Comparison of ENCODE assay signal across 9 mouse cellular contexts in the genomic region with DNA sequence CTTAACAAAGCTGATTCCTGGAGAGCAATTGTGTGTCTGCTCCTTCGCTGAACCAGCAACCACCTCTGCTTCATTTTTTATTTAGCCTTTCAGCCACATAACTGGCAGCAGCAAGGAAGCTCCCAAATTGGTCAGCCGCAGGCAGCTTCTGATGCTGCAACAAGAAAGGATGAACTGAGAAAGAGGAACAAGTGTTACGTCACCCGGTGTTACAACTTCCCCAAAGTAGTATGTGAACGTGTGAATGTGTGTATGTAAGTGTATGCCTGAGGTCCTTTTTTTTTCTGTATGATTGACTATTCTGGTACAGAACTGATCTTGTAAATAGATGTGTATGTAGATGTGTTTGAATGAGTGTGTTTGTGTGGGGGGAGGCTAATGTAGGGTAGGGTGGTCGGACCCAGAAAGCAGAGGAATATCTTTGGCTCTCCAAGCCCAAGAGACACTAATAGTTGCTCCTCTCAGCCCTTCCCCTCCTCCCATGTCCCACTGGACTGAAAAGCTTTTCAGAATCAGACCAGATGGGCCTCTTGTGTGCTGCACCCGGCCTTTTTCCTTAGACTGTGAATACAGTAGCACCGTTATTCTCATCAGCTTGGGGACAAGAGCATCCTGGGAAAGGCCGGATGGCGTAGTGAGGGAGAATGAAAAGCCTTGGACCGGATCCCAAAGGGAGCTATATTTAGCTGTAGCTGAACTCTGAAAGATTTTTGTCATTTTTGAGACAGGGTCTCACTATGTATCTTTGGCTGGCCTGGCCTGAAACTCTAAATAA. TPM values are rescaled to one million over a fixed set of nuclear protein-coding genes. Genes with fewer than 3 reads are reported as not detected.
A peak's percentile ranks its signal among the peaks of the same experiment; 100 is the strongest.
DNase-seq lines count a peak whose midpoint lies in the region; ATAC-seq and TF ChIP-seq lines count a peak whose summit lies in the region.
"Had no signal": no experiment of that assay in that cellular context is flagged by ENCODE, and none has a peak within 500 bp of the region (broad histone marks: within the 10 kb centered on the region; RNA-seq: fewer than 3 reads in every experiment).

No protein-coding gene starts in this region.

- H3K27me3 ChIP-seq in lung, embryonic 14.5 days (ENCODE audit: insufficient read depth, low read length), result no peaks in the 10 kb centered on the region
- no peaks in the 10 kb centered on the region for H3K27me3 ChIP-seq in heart, embryonic 13.5 days (replicated peaks)

- peak overlapping the region; percentile 31 for H3K27ac ChIP-seq in lung, embryonic 14.5 days (ENCODE audit: low read depth)
- H3K27ac ChIP-seq in heart, embryonic 13.5 days (replicated peaks), result peak overlapping the region; percentile 73
- H3K27ac ChIP-seq: liver, embryonic 14.5 days had no signal

- TF ChIP-seq CTCF in lung, embryonic 14.5 days (IDR thresholded peaks at IDR 0.05; ENCODE audit: low read depth), result no peak
- TF ChIP-seq CTCF in lung, adult 2 months (IDR thresholded peaks at IDR 0.05; ENCODE audit: insufficient read depth, low read length), result no peak

- H3K9ac ChIP-seq in lung, embryonic 14.5 days, result peak overlapping the region; percentile 23; the same call in 1 of the 2 replicates
- peak overlapping the region; percentile 41 for H3K9ac ChIP-seq in heart, embryonic 13.5 days
- H3K9ac ChIP-seq: liver, embryonic 14.5 days had no signal

- no peak overlapping the region for H3K4me3 ChIP-seq in lung, embryonic 14.5 days (ENCODE audit: low read depth, low read length)
- H3K4me3 ChIP-seq in lung, adult 2 months (replicated peaks; ENCODE audit: extremely low read depth, low read depth, low read length), result no peak overlapping the region
- no peak overlapping the region for H3K4me3 ChIP-seq in heart, embryonic 13.5 days

- TF ChIP-seq POLR2A in lung, adult 2 months (IDR thresholded peaks at IDR 0.05; ENCODE audit: borderline replicate concordance, extremely low read depth, low read depth, low read length), result no peak

- H3K9me3 ChIP-seq in lung, embryonic 14.5 days (ENCODE audit: low read depth, low read length), result no peaks in the 10 kb centered on the region; the same call in 1 of the 2 replicates
- H3K9me3 ChIP-seq in heart, embryonic 13.5 days, result no peaks in the 10 kb centered on the region

- DNase-seq in lung, embryonic 14.5 days, result peak; percentile 81
- no peak for DNase-seq in lung, adult 2 months
- DNase-seq in cerebellum, postnatal 10 days, result peak; percentile 60 to 73
- DNase-seq in layer of hippocampus, postnatal 36 days, result peak; percentile 54 to 56
- DNase-seq in right cerebral cortex, postnatal 10 days (ENCODE audit: low spot score in 2 of 2), result peak; percentile 75 to 82
- DNase-seq in urinary bladder, postnatal 14 days (ENCODE audit: low spot score), result no peak
- DNase-seq in kidney, adult 11 months, result no peak

- H3K36me3 ChIP-seq in lung, embryonic 14.5 days (ENCODE audit: insufficient read depth), result peaks cover 7% of the 10 kb centered on the region
- peaks cover 13% of the 10 kb centered on the region for H3K36me3 ChIP-seq in heart, embryonic 13.5 days

- H3K4me1 ChIP-seq in lung, embryonic 14.5 days (ENCODE audit: insufficient read depth), result peaks cover 9% of the 10 kb centered on the region; the same call in 1 of the 2 replicates
- H3K4me1 ChIP-seq in lung, adult 2 months (ENCODE audit: control insufficient read depth, insufficient read depth, low read length), result no peaks in the 10 kb centered on the region
- H3K4me1 ChIP-seq in heart, embryonic 13.5 days, result peaks cover 19% of the 10 kb centered on the region

- peak; percentile 10; the same call in 1 of the 2 replicates for ATAC-seq in lung, embryonic 14.5 days (ENCODE audit: insufficient read depth)
- ATAC-seq in heart, embryonic 13.5 days (ENCODE audit: extremely low read depth, insufficient number of reproducible peaks, low FRiP score, low TSS enrichment), result no peak; the same call in 1 of the 2 replicates

- 0 out of 2 replicates have a peak overlapping the region, but pooled peaks have one; percentile 3 for H3K4me2 ChIP-seq in lung, embryonic 14.5 days
- H3K4me2 ChIP-seq in heart, embryonic 13.5 days, result peak overlapping the region; percentile 17; the same call in 1 of the 2 replicates

- 58% methylated on average over 11 of the region's 11 CpGs for WGBS in lung, embryonic 14.5 days
- 59% methylated on average over 11 of the region's 11 CpGs for WGBS in lung, adult 2 months
- WGBS in heart, embryonic 13.5 days, result 56% methylated on average over 11 of the region's 11 CpGs

RNA-seq across cellular contexts. Expression of gene Dennd5a, which starts 7.7 kb away (rescaled TPM):
- polyA plus RNA-seq in lung, embryonic 14.5 days (2014; fragmentation: Nextera tagmentation; extraction: Ambion mirVana), result 51.4 and 51.7 TPM in 2 replicates
- 122 and 134 TPM in 2 replicates for polyA plus RNA-seq in lung, adult 2 months (2012; rRNA removed)
- polyA plus RNA-seq in heart, embryonic 13.5 days (2015; fragmentation: Nextera tagmentation; extraction: Ambion mirVana), result 30.0 and 34.9 TPM in 2 replicates
- 100 to 1,000 TPM; 206 to 213 TPM for total RNA-seq in layer of hippocampus, postnatal 36 days (2021)

RNA-seq across cellular contexts. Expression of gene Tmem41b, which starts 18.7 kb away (rescaled TPM):
- 67.0 and 67.7 TPM in 2 replicates for polyA plus RNA-seq in lung, embryonic 14.5 days (2014; fragmentation: Nextera tagmentation; extraction: Ambion mirVana)
- polyA plus RNA-seq in lung, adult 2 months (2012; rRNA removed), result 23.8 and 26.8 TPM in 2 replicates
- polyA plus RNA-seq in heart, embryonic 13.5 days (2015; fragmentation: Nextera tagmentation; extraction: Ambion mirVana), result 42.6 and 47.7 TPM in 2 replicates
- total RNA-seq in layer of hippocampus, postnatal 36 days (2021), result 10 to 100 TPM; 49.2 to 52.9 TPM

RNA-seq across cellular contexts. Expression of gene Ipo7, which starts 50.1 kb away (rescaled TPM):
- 20.0 and 21.8 TPM in 2 replicates for polyA plus RNA-seq in lung, embryonic 14.5 days (2014; fragmentation: Nextera tagmentation; extraction: Ambion mirVana)
- 20.9 and 23.6 TPM in 2 replicates for polyA plus RNA-seq in lung, adult 2 months (2012; rRNA removed)
- polyA plus RNA-seq in heart, embryonic 13.5 days (2015; fragmentation: Nextera tagmentation; extraction: Ambion mirVana), result 32.9 and 34.5 TPM in 2 replicates
- 100 to 1,000 TPM; 106 to 111 TPM for total RNA-seq in layer of hippocampus, postnatal 36 days (2021)

Comparison
In these comparisons a context has a peak if more than half of its experiments do, and no peak if none do; other contexts are left out.
1. DNase-seq: peak in lung, embryonic 14.5 days (single experiment), cerebellum, postnatal 10 days (2 of 2), layer of hippocampus, postnatal 36 days (2 of 2) and right cerebral cortex, postnatal 10 days (2 of 2); none in lung, adult 2 months (single experiment), urinary bladder, postnatal 14 days (single experiment) and kidney, adult 11 months (single experiment).